Mouse (Mus musculus) olfactory bulb, adult 2 months (tissue): ENCODE measurements around the gene Prep.

Experiments
- CTCF ChIP-seq: fragments of 200-500 bp; IDR thresholded peaks from 2 replicates; pipeline ENCODE4 v1.5.1; 2012; ENCODE audit warnings: low read depth, mild to moderate bottlenecking, low read length, moderate library complexity; ENCODE audit not compliant: insufficient read depth
- POLR2A ChIP-seq: fragments of 200-500 bp; IDR thresholded peaks from 2 replicates; pipeline ENCODE4 v1.6.1; 2012; ENCODE audit warnings: mild to moderate bottlenecking, low read depth, low read length, moderate library complexity; ENCODE audit not compliant: insufficient read depth

- TF ChIP-seq CTCF (no peak), POLR2A (no peak)
Measured at GRCm38 (mm10) chr10:45118389-45118788, 51.4 kb downstream of the Prep start.
